Mouse (Mus musculus) E14TG2a.4 (cell line): ENCODE results near the gene Bcl2l1.
A peak's percentile ranks its signal among the peaks of the same experiment; 100 is the strongest.

ENCODE experiments used
- H3K27me3 ChIP-seq: 2 replicates; pipeline ENCODE4 v1.6.1; 2014; ENCODE audit warnings: low read length, control low read depth; ENCODE audit not compliant: insufficient read depth
- H3K36me3 ChIP-seq: 2 replicates; pipeline ENCODE4 v1.6.1; 2014; ENCODE audit warnings: low read length, control low read depth; ENCODE audit not compliant: insufficient read depth
- H3K4me1 ChIP-seq: replicated peaks from 2 replicates; pipeline ENCODE4 v1.6.1; 2014; ENCODE audit warnings: low read depth, low read length, control low read depth
- H3K4me3 ChIP-seq: replicated peaks from 2 replicates; pipeline ENCODE4 v1.5.1; 2014; ENCODE audit warnings: mild to moderate bottlenecking, low read length
- H3K9me3 ChIP-seq: 2 replicates; pipeline ENCODE4 v1.6.1; 2014; ENCODE audit warnings: low read length, control low read depth
- CTCF ChIP-seq: conservative IDR thresholded peaks from 2 replicates; pipeline ENCODE4 v1.5.1; 2014; ENCODE audit warnings: low read length
- NANOG ChIP-seq: IDR thresholded peaks from 2 replicates; pipeline ENCODE4 v1.6.1; 2014; ENCODE audit warnings: borderline replicate concordance, low read length, mixed read lengths
- POU5F1 ChIP-seq: IDR thresholded peaks from 2 replicates; pipeline ENCODE4 v1.6.1; 2014; ENCODE audit warnings: low read length, borderline replicate concordance

The Bcl2l1 gene

GRCm38 (mm10) chr2:152826481-152826880 lies 5.0 kb downstream of the Bcl2l1 start:
- Histone ChIP-seq H3K4me3 (no peak overlapping the region), H3K27me3 (no peaks in the 10 kb centered on the region), H3K4me1 (peaks cover 84% of the 10 kb centered on the region), H3K9me3 (no peaks in the 10 kb centered on the region), H3K36me3 (peaks cover 62% of the 10 kb centered on the region)
- no peak for TF ChIP-seq NANOG
- TF ChIP-seq CTCF = no peak
- TF ChIP-seq POU5F1 = no peak

GRCm38 (mm10) chr2:152825713-152826112 lies 5.8 kb downstream of the Bcl2l1 start:
- H3K4me1 ChIP-seq = peaks cover 92% of the 10 kb centered on the region
- no peaks in the 10 kb centered on the region for H3K27me3 ChIP-seq
- TF ChIP-seq CTCF (no peak), NANOG (no peak), POU5F1 (no peak)
- H3K9me3 ChIP-seq = no peaks in the 10 kb centered on the region
- no peak overlapping the region for H3K4me3 ChIP-seq
- peaks cover 66% of the 10 kb centered on the region for H3K36me3 ChIP-seq

- Histone ChIP-seq H3K36me3 (peaks cover 66% of the 10 kb centered on the region), H3K4me1 (peaks cover 97% of the 10 kb centered on the region), H3K27me3 (no peaks in the 10 kb centered on the region), H3K9me3 (no peaks in the 10 kb centered on the region), H3K4me3 (no peak overlapping the region)
- no peak for TF ChIP-seq NANOG
- TF ChIP-seq CTCF = no peak
- TF ChIP-seq POU5F1 = no peak
Measured at GRCm38 (mm10) chr2:152825168-152825697, 6.3 kb downstream of the Bcl2l1 start.

GRCm38 (mm10) chr2:152824438-152825167 lies 6.9 kb downstream of the Bcl2l1 start:
- Histone ChIP-seq H3K4me3 (no peak overlapping the region), H3K9me3 (no peaks in the 10 kb centered on the region), H3K27me3 (no peaks in the 10 kb centered on the region), H3K4me1 (peaks cover 97% of the 10 kb centered on the region), H3K36me3 (peaks cover 69% of the 10 kb centered on the region)
- no peak for TF ChIP-seq NANOG
- no peak for TF ChIP-seq POU5F1
- TF ChIP-seq CTCF = no peak

GRCm38 (mm10) chr2:152823770-152824169 lies 7.8 kb downstream of the Bcl2l1 start:
- no peak overlapping the region for H3K4me3 ChIP-seq
- no peaks in the 10 kb centered on the region for H3K27me3 ChIP-seq
- peaks cover 97% of the 10 kb centered on the region for H3K4me1 ChIP-seq
- no peak for TF ChIP-seq POU5F1
- TF ChIP-seq NANOG = no peak
- no peak for TF ChIP-seq CTCF
- peaks cover 71% of the 10 kb centered on the region for H3K36me3 ChIP-seq
- peaks cover 4% of the 10 kb centered on the region; the same call in 1 of the 2 replicates for H3K9me3 ChIP-seq

GRCm38 (mm10) chr2:152821566-152821965 lies 10.0 kb downstream of the Bcl2l1 start:
- TF ChIP-seq CTCF = no peak
- no peak for TF ChIP-seq NANOG
- no peak for TF ChIP-seq POU5F1

GRCm38 (mm10) chr2:152821023-152821422 lies 10.5 kb downstream of the Bcl2l1 start:
- Histone ChIP-seq H3K27me3 (no peaks in the 10 kb centered on the region), H3K4me3 (peak overlapping the region; percentile 65), H3K4me1 (peaks cover 97% of the 10 kb centered on the region), H3K36me3 (peaks cover 52% of the 10 kb centered on the region), H3K9me3 (peaks cover 6% of the 10 kb centered on the region; the same call in 1 of the 2 replicates)
- TF ChIP-seq NANOG = no peak
- no peak for TF ChIP-seq POU5F1
- no peak for TF ChIP-seq CTCF

More at GRCm38 (mm10) chr2:152821566-152821965, 10.0 kb downstream of the Bcl2l1 start:
- Histone ChIP-seq H3K4me3 (peak overlapping the region; percentile 65), H3K4me1 (peaks cover 97% of the 10 kb centered on the region), H3K9me3 (peaks cover 6% of the 10 kb centered on the region; the same call in 1 of the 2 replicates), H3K36me3 (peaks cover 57% of the 10 kb centered on the region), H3K27me3 (no peaks in the 10 kb centered on the region)

GRCm38 (mm10) chr2:152820369-152820768 lies 11.2 kb downstream of the Bcl2l1 start:
- H3K9me3 ChIP-seq = peaks cover 6% of the 10 kb centered on the region; the same call in 1 of the 2 replicates
- peaks cover 97% of the 10 kb centered on the region for H3K4me1 ChIP-seq
- peak overlapping the region; percentile 65 for H3K4me3 ChIP-seq
- H3K36me3 ChIP-seq = peaks cover 45% of the 10 kb centered on the region
- TF ChIP-seq NANOG (peak; percentile 50; the same call in 1 of the 2 replicates), POU5F1 (no peak)
- no peaks in the 10 kb centered on the region for H3K27me3 ChIP-seq
